7 mouse cellular contexts compared by ENCODE assay signal in the genomic region with DNA sequence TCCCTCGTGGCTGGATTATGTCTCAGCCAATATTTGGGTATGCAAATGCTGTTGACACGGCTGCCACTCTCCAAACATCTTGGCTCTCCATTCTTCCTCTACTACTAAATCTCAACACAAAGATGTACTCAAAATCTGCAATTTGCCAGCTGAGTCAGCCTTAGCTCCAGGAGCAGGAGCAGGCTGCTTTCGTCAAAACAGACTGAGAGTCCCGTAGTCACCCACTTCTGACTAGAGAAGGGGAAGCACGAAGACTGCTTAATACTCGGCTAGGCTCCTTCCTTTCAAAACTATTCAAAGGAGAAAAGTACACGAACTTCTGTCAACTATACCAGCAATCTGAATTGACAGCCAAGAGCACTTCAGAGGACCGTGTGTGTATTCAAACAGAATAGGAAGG. TPM values are rescaled to one million over a fixed set of nuclear protein-coding genes. Genes with fewer than 3 reads are reported as not detected.
DNase-seq lines count a peak whose midpoint lies in the region; ATAC-seq lines count a peak whose summit lies in the region.

No protein-coding gene starts in this region.

- intact Hi-C loops in left cerebral cortex, postnatal 4 days (cut with DNase I) = no loop called here

- 0 out of 2 replicates have a peak overlapping the region, but pooled peaks have one; percentile 86 for H3K9ac ChIP-seq in hindbrain, embryonic 11.5 days (ENCODE audit: low read depth, low read length)
- peak overlapping the region; percentile 85 for H3K9ac ChIP-seq in lung, embryonic 16.5 days (ENCODE audit: low read length)

- H3K4me2 ChIP-seq in hindbrain, embryonic 11.5 days (replicated peaks; ENCODE audit: low read depth, low read length) = peak overlapping the region; percentile 80
- peak overlapping the region; percentile 72 for H3K4me2 ChIP-seq in lung, embryonic 16.5 days (ENCODE audit: low read depth, low read length)

- H3K4me1 ChIP-seq in hindbrain, embryonic 11.5 days (replicated peaks; ENCODE audit: control insufficient read depth, insufficient read depth, low read length) = no peaks in the 10 kb centered on the region; the same call in 1 of the 2 replicates
- peaks cover 46% of the 10 kb centered on the region for H3K4me1 ChIP-seq in lung, embryonic 16.5 days (replicated peaks; ENCODE audit: control insufficient read depth, insufficient read depth, low read length)

- WGBS in hindbrain, embryonic 11.5 days = 37% methylated on average over 8 of the region's 8 CpGs
- whole genome bisulfite sequencing in lung, embryonic 16.5 days = 14% methylated on average over 8 of the region's 8 CpGs

- peak; percentile 28 to 34 for DNase-seq in B cell, adult 2 months
- DNase-seq in CD4-positive helper T cell, adult 2 months (ENCODE audit: low read depth, low spot score) = peak; percentile 25
- DNase-seq in hindbrain, embryonic 11.5 days (ENCODE audit: low spot score) = no peak
- no peak for DNase-seq in left cerebral cortex, postnatal 4 days
- no peak for DNase-seq in right cerebral cortex, postnatal 36 days (ENCODE audit: low spot score in 2 of 2)
- DNase-seq in cerebellum, adult 11-12 months = no peak

- no peak overlapping the region for H3K27ac ChIP-seq in hindbrain, embryonic 11.5 days (ENCODE audit: low read depth, low read length)
- H3K27ac ChIP-seq in lung, embryonic 16.5 days (ENCODE audit: low read length) = peak overlapping the region; percentile 97

- no peaks in the 10 kb centered on the region for H3K9me3 ChIP-seq in hindbrain, embryonic 11.5 days (ENCODE audit: control insufficient read depth, low read length)
- H3K9me3 ChIP-seq in lung, embryonic 16.5 days (ENCODE audit: control insufficient read depth, low read length) = no peaks in the 10 kb centered on the region

- H3K27me3 ChIP-seq in hindbrain, embryonic 11.5 days (ENCODE audit: control insufficient read depth, insufficient read depth, low read length) = no peaks in the 10 kb centered on the region
- no peaks in the 10 kb centered on the region for H3K27me3 ChIP-seq in lung, embryonic 16.5 days (ENCODE audit: control insufficient read depth, insufficient read depth, low read depth, low read length)

- peak overlapping the region; percentile 92 for H3K4me3 ChIP-seq in hindbrain, embryonic 11.5 days (ENCODE audit: low read depth, low read length)
- peak overlapping the region; percentile 78 for H3K4me3 ChIP-seq in lung, embryonic 16.5 days (ENCODE audit: low read length)

- no peaks in the 10 kb centered on the region for H3K36me3 ChIP-seq in hindbrain, embryonic 11.5 days (ENCODE audit: control insufficient read depth, insufficient read depth, low read length)
- H3K36me3 ChIP-seq in lung, embryonic 16.5 days (ENCODE audit: control insufficient read depth, insufficient read depth, low read length) = no peaks in the 10 kb centered on the region

- no peak for ATAC-seq in hindbrain, embryonic 11.5 days (ENCODE audit: low FRiP score)
- ATAC-seq in lung, embryonic 16.5 days (ENCODE audit: low read depth) = peak; percentile 37

RNA-seq across cellular contexts. Expression of a gene that starts 2.1 kb away (rescaled TPM):
- 39.8 and 43.7 TPM in 2 replicates for polyA plus RNA-seq in hindbrain, embryonic 11.5 days (2014; fragmentation: Nextera tagmentation; extraction: Ambion mirVana)
- polyA plus RNA-seq in lung, embryonic 16.5 days (2015; fragmentation: Nextera tagmentation; extraction: Ambion mirVana) = 28.7 and 41.3 TPM in 2 replicates
- total RNA-seq in left cerebral cortex, postnatal 4 days (2021) = 10 to 100 TPM; 32.1 to 35.4 TPM

RNA-seq across cellular contexts. Expression of a gene that starts 42.6 kb away (rescaled TPM):
- polyA plus RNA-seq in hindbrain, embryonic 11.5 days (2014; fragmentation: Nextera tagmentation; extraction: Ambion mirVana) = 10.6 and 11.6 TPM in 2 replicates
- polyA plus RNA-seq in lung, embryonic 16.5 days (2015; fragmentation: Nextera tagmentation; extraction: Ambion mirVana) = 4.4 and 4.5 TPM in 2 replicates
- total RNA-seq in left cerebral cortex, postnatal 4 days (2021) = 10 to 100 TPM; 15.8 to 16.9 TPM

RNA-seq across cellular contexts. Expression of a gene that starts 57.4 kb away (rescaled TPM):
- 53.3 and 54.4 TPM in 2 replicates for polyA plus RNA-seq in hindbrain, embryonic 11.5 days (2014; fragmentation: Nextera tagmentation; extraction: Ambion mirVana)
- 63.6 and 64.4 TPM in 2 replicates for polyA plus RNA-seq in lung, embryonic 16.5 days (2015; fragmentation: Nextera tagmentation; extraction: Ambion mirVana)
- 10 to 100 TPM; 40.8 to 45.0 TPM for total RNA-seq in left cerebral cortex, postnatal 4 days (2021)

Comparison
In these comparisons a context has a peak if more than half of its experiments do, and no peak if none do; other contexts are left out.
1. DNase-seq: peak in B cell, adult 2 months (2 of 2) and CD4-positive helper T cell, adult 2 months (single experiment); none in hindbrain, embryonic 11.5 days (single experiment), left cerebral cortex, postnatal 4 days (single experiment), right cerebral cortex, postnatal 36 days (0 of 2) and cerebellum, adult 11-12 months (single experiment).